Mouse (Mus musculus) liver, embryonic 15.5 days (tissue): Measurements from ENCODE around the gene Aldh1l1. TPM values are rescaled to one million over a fixed set of nuclear protein-coding genes. Genes with fewer than 3 reads are reported as not detected.
A peak's percentile ranks its signal among the peaks of the same experiment; 100 is the strongest.

ENCODE experiments used
- ATAC-seq: fragments of 200-750 bp; cut with Nextera tagmentation; 2 replicates; pipeline ENCODE4 v1.8.0; 2017; ENCODE audit warnings: moderate number of reproducible peaks, mild to moderate bottlenecking, moderate library complexity; ENCODE audit not compliant: insufficient read depth
- H3K27ac ChIP-seq: fragments of 300-500 bp; sonication (generic); replicated peaks from 2 replicates; pipeline ENCODE4 v1.5.1; 2015; ENCODE audit warnings: mild to moderate bottlenecking, inconsistent platforms
- H3K27me3 ChIP-seq: fragments of 300-500 bp; sonication (generic); 2 replicates; pipeline ENCODE4 v1.6.1; 2015; ENCODE audit warnings: mild to moderate bottlenecking, inconsistent platforms
- H3K36me3 ChIP-seq: fragments of 300-500 bp; sonication (generic); replicated peaks from 2 replicates; pipeline ENCODE4 v1.6.1; 2015; ENCODE audit warnings: moderate library complexity, mild to moderate bottlenecking, inconsistent platforms
- H3K4me1 ChIP-seq: fragments of 300-500 bp; sonication (generic); replicated peaks from 2 replicates; pipeline ENCODE4 v1.6.1; 2015; ENCODE audit warnings: inconsistent platforms
- H3K4me2 ChIP-seq: fragments of 300-500 bp; sonication (generic); 2 replicates; pipeline ENCODE4 v1.6.1; 2015; ENCODE audit warnings: moderate library complexity, mild to moderate bottlenecking, inconsistent platforms
- H3K4me3 ChIP-seq: fragments of 300-500 bp; sonication (generic); replicated peaks from 2 replicates; pipeline ENCODE4 v1.5.1; 2015; ENCODE audit warnings: mild to moderate bottlenecking, inconsistent platforms
- H3K9ac ChIP-seq: fragments of 300-500 bp; sonication (generic); 2 replicates; pipeline ENCODE4 v1.6.1; 2015; ENCODE audit warnings: moderate library complexity, mild to moderate bottlenecking, inconsistent platforms
- H3K9me3 ChIP-seq: fragments of 300-500 bp; sonication (generic); replicated peaks from 2 replicates; pipeline ENCODE4 v1.6.1; 2016; ENCODE audit warnings: inconsistent platforms
- WGBS: fragments of 180-500 bp; shearing (Covaris S2); methylation state at CpG from one replicate; pipeline ENCODE4 v1.1.7; 2015; ENCODE audit warnings: mixed read lengths; ENCODE audit not compliant: insufficient replicate concordance; 5-methylcytosine and 5-hydroxymethylcytosine counted together
- polyA plus RNA-seq: library from polyadenylated mRNA; unstranded; fragments of >200 nt; fragmentation: Nextera tagmentation; extraction: Ambion mirVana; gene quantifications from 2 replicates; pipeline ENCODE4 v1.2.1, GENCODE M21; 2015

The Aldh1l1 gene
- polyA plus RNA-seq, 1 experiment from 2014 or later, result 32.1 TPM

DNA sequence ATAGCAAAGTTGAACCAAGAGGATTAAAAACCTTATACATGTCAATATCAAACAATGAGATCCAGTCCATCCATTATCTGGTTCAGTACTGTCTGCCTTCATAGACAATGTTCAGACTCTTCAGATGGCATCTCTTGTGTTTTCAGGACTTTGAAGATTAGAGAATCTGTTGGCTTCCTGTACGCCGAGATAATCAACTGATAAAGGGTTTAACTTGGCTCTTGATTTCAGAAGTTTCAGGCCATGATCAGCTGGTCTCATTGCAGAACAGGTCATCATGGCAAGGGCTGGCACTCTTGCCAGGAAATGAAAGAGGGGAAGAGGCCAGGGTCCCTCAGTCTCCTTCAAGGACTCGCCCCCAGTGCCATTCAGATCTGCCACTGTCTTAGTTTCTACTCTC lies 3.3 kb downstream of the Aldh1l1 start:
- Histone ChIP-seq H3K4me3 (no peak overlapping the region), H3K27ac (no peak overlapping the region), H3K36me3 (no peaks in the 10 kb centered on the region), H3K27me3 (no peaks in the 10 kb centered on the region), H3K9me3 (no peaks in the 10 kb centered on the region), H3K4me1 (peaks cover 3% of the 10 kb centered on the region; the same call in 1 of the 2 replicates), H3K9ac (no peak overlapping the region), H3K4me2 (no peak overlapping the region)
- WGBS, result 57% methylated on average over 3 of the region's 3 CpGs
- no peak for ATAC-seq

DNA sequence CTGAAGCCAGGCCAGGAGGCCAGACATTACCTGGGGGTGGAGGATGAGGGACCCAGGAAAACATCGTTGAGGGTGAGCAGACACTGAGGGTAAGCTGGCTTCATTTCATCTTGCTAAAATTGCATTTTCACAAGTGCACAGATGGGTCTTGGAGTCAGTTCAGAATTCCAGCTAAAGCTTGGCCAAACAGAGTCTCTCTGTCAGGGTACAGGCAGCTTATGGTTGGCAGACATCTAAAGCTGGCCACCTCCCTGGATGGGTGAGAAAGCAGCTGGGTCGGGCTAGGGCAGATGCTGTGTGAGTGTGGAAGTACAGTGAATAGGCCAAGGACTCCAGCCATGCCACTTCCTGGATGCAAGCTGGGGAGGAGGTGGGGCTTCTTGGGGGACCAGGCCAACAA lies 4.7 kb downstream of the Aldh1l1 start:
- H3K27ac ChIP-seq, result no peak overlapping the region
- no peak overlapping the region for H3K4me2 ChIP-seq
- no peak overlapping the region for H3K4me3 ChIP-seq
- H3K9ac ChIP-seq, result no peak overlapping the region
- H3K4me1 ChIP-seq, result peaks cover 3% of the 10 kb centered on the region; the same call in 1 of the 2 replicates
- no peaks in the 10 kb centered on the region for H3K36me3 ChIP-seq
- no peak for ATAC-seq
- H3K9me3 ChIP-seq, result no peaks in the 10 kb centered on the region
- WGBS, result 49% methylated on average over 2 of the region's 2 CpGs
- no peaks in the 10 kb centered on the region for H3K27me3 ChIP-seq

DNA sequence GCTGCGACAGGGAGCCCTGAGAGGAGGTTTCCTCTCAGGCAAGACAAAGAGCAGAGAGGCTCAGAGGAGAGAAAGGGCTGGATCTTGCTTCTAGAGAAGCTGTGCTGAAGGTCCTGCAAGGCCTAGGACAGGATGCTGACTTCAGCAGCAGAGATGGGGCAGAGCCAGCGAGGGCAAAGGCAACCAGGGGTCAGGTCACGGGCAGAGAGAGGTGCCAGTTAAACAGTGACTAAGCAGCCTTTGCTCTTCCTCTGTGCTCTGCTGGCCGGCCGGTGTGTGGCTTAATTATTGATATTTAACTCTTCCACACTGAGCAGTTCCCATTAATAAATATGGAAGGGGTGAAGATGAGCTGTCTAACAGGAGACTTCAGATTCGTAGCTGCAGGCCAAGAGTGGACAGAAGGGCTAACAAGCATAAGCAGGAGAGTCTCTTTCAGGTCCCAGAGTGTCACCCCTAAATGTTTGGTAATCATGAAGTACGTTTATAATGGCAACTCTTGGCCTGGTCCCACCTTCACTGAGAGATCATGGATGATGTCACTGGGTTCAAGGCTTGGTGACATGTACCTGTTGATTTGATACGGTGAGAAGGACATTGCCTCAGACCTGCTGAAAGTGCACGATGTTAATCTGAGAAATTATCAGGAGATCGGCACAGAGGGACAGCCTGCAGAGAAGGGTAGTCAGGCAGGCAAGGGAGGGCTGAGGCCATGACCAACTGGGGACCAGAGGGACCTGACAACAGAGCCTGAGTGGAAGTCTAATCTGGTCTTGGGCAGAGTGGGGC lies 5.9 kb downstream of the Aldh1l1 start:
- no peak overlapping the region for H3K4me2 ChIP-seq
- ATAC-seq, result peak; percentile 79
- no peak overlapping the region for H3K4me3 ChIP-seq
- H3K27me3 ChIP-seq, result no peaks in the 10 kb centered on the region
- no peak overlapping the region for H3K9ac ChIP-seq
- 48% methylated on average over 10 of the region's 10 CpGs for WGBS
- no peaks in the 10 kb centered on the region for H3K9me3 ChIP-seq
- H3K36me3 ChIP-seq, result no peaks in the 10 kb centered on the region
- peaks cover 3% of the 10 kb centered on the region; the same call in 1 of the 2 replicates for H3K4me1 ChIP-seq
- peak overlapping the region; percentile 51 for H3K27ac ChIP-seq

DNA sequence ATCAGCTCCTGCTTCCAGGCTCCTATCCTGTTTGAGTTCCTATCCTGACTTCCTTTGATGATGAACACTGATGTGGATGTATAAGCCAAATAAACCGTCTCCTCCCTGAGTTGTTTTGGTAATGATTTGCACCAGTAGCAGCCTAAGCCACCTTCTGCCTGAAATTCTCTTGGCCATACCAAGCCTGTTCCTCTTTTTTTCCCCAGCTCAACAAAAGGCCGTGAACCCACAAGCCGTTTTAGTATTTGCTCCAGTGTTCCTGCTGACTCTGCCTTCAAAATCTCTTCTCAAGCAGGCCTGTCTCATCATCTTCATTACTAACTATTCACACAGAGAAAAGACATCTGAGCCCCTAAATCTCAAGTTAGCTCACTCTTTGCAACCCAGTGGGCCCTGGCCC lies 7.9 kb downstream of the Aldh1l1 start:
- no peak overlapping the region for H3K27ac ChIP-seq
- ATAC-seq, result no peak
- H3K4me2 ChIP-seq, result no peak overlapping the region
- H3K4me1 ChIP-seq, result peaks cover 3% of the 10 kb centered on the region; the same call in 1 of the 2 replicates
- no peaks in the 10 kb centered on the region for H3K36me3 ChIP-seq
- WGBS, result 30% methylated on average over 3 of the region's 3 CpGs
- H3K27me3 ChIP-seq, result no peaks in the 10 kb centered on the region
- no peak overlapping the region for H3K9ac ChIP-seq
- H3K9me3 ChIP-seq, result no peaks in the 10 kb centered on the region
- H3K4me3 ChIP-seq, result no peak overlapping the region

DNA sequence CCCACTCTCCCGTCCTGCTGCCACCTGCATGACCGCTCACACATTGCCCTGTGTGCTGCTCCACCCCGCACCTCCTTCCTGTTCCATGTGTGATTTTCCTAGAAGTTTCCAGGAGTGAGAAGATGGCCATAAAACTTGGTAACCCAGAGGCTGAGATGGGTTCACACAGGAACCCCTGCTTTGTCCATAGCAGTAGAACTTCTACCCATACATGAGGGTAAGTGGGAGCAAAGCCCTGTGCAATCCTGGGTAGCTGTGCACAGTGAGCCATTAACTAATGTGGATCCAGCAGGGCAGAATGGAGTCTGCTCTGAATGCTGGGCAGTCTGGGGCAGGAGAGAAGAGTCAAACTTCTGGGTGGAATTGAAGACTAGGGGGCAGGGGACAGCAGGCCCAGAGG lies 8.3 kb downstream of the Aldh1l1 start:
- no peak for ATAC-seq
- H3K4me2 ChIP-seq, result no peak overlapping the region
- H3K9ac ChIP-seq, result no peak overlapping the region
- no peak overlapping the region for H3K4me3 ChIP-seq
- H3K4me1 ChIP-seq, result peaks cover 3% of the 10 kb centered on the region; the same call in 1 of the 2 replicates
- H3K9me3 ChIP-seq, result no peaks in the 10 kb centered on the region
- H3K36me3 ChIP-seq, result no peaks in the 10 kb centered on the region
- 72% methylated on average over 3 of the region's 3 CpGs for WGBS
- H3K27me3 ChIP-seq, result no peaks in the 10 kb centered on the region
- no peak overlapping the region for H3K27ac ChIP-seq

DNA sequence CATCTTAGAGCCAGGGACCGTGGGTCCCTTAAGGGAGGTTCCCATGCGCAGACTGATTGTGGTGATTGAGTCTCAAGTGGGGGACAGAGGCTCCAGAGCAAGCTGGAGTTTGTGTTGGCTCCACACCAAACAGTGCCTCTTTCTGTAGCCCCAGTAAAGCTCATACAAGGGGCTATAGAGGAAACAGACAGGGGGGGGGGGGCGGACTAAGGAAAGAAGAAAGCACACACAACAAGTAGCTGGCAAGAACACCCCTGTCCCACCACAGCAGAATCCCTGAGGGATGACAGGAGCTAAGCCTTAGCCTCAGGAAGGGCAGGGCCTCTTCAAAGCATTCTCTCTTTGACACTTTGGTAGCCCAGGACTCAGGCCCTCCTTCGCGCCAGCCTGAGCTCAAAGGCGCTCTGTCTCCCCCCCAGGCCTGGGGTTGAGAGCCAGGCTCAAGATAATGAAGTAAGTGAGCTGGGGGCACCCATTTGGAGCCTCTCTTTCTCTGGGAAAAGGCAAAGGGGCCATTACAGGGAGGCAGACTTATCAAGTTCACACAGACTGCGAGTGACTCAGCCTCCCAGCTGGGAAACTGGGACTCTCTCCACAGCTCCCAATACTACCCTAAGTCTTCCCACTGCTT lies 9.2 kb downstream of the Aldh1l1 start:
- Histone ChIP-seq H3K36me3 (no peaks in the 10 kb centered on the region), H3K4me1 (peaks cover 3% of the 10 kb centered on the region; the same call in 1 of the 2 replicates), H3K4me3 (no peak overlapping the region), H3K9ac (no peak overlapping the region), H3K27me3 (no peaks in the 10 kb centered on the region), H3K4me2 (no peak overlapping the region), H3K9me3 (no peaks in the 10 kb centered on the region), H3K27ac (no peak overlapping the region)
- no peak for ATAC-seq
- 59% methylated on average over 7 of the region's 7 CpGs for WGBS

DNA sequence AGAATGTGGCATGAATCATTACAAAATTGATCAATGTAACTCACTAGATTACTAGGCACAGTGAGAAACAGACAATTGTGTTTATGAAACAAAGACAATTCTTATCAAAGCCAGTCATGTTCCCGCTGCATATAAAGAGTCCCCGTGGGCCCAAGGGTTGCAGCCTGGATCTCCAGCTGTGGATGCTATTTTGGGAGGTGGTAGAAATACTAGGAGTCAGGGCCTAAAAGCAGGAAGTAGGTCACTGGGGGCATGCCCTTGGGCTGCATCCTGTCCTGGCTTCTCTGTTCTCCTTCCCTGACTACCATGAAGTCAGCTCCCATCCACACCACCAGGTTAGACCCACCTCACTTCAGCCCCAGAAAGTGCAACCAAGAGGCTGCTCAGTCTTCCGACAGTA lies 10.0 kb downstream of the Aldh1l1 start:
- H3K9ac ChIP-seq, result no peak overlapping the region
- no peaks in the 10 kb centered on the region for H3K9me3 ChIP-seq
- H3K36me3 ChIP-seq, result no peaks in the 10 kb centered on the region
- no peak overlapping the region for H3K4me2 ChIP-seq
- WGBS, result 50% methylated on average over 3 of the region's 3 CpGs
- no peak overlapping the region for H3K27ac ChIP-seq
- peaks cover 3% of the 10 kb centered on the region; the same call in 1 of the 2 replicates for H3K4me1 ChIP-seq
- H3K4me3 ChIP-seq, result no peak overlapping the region
- no peaks in the 10 kb centered on the region for H3K27me3 ChIP-seq
- no peak for ATAC-seq

DNA sequence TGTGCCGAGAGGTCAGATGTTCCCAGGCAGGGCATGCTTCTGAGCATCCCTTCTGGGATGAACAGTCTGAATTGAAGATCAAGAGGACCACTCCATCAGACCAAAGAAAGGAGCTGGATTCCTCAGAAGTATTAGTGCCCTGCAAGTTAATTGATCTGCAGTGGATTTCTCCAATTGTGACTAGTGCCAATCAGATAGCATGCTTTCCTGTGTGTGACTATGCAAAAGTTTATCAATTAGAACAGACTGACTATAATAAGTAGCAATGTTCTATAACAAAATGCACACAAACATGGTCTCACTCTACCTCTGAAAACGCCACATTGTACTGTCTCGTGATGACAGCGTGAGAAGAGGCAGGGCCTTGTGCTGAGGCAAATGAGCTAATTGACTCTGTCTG lies 13.3 kb downstream of the Aldh1l1 start:
- no peak overlapping the region for H3K9ac ChIP-seq
- H3K27me3 ChIP-seq, result no peaks in the 10 kb centered on the region
- H3K36me3 ChIP-seq, result no peaks in the 10 kb centered on the region
- no peaks in the 10 kb centered on the region for H3K9me3 ChIP-seq
- no peak for ATAC-seq
- 48% methylated on average over 4 of the region's 4 CpGs for WGBS
- peaks cover under 1% of the 10 kb centered on the region; the same call in 1 of the 2 replicates for H3K4me1 ChIP-seq
- no peak overlapping the region for H3K4me3 ChIP-seq
- no peak overlapping the region for H3K4me2 ChIP-seq
- no peak overlapping the region for H3K27ac ChIP-seq

DNA sequence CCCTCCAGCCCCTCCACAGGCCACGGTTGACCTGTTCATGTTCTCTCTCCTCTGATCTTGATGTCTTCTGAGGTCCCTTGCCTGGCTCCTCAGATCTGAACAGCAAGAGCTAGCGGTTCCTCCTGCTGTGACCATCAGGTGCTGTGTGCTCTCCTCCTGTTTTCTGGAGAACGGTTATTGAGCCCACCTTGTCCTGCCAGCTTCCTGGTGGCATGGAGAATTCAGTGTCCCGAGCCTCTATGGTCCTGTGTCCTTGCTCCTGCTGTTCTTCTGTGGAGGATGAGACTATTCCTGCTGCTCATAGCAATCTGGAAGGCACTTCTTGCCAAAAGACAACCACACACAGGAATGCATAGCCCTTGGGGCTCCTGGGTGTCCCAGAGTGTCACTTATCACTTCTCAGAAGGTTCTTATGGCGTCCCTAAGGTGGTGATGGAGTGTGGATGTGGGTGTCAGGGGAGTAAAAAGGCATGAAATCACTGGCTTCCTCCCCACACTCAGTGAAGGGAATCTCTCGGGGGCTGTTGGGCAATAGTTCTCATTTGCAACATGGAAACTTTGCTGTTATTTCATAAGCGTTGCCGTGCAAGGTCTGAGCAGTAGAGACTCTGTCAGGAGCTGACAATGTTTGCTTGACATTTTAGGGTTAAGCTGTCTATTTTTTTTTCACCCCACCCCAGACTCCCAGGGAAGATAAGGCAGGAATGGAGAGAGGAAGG lies 15.2 kb downstream of the Aldh1l1 start:
- no peak overlapping the region for H3K27ac ChIP-seq
- WGBS, result 46% methylated on average over 8 of the region's 8 CpGs
- H3K4me3 ChIP-seq, result no peak overlapping the region
- no peaks in the 10 kb centered on the region for H3K36me3 ChIP-seq
- H3K9ac ChIP-seq, result no peak overlapping the region
- no peak overlapping the region for H3K4me2 ChIP-seq
- H3K27me3 ChIP-seq, result no peaks in the 10 kb centered on the region
- ATAC-seq, result no peak
- no peaks in the 10 kb centered on the region for H3K9me3 ChIP-seq
- 0 out of 2 replicates have a peak, but pooled peaks cover 3% of the 10 kb centered on the region for H3K4me1 ChIP-seq

DNA sequence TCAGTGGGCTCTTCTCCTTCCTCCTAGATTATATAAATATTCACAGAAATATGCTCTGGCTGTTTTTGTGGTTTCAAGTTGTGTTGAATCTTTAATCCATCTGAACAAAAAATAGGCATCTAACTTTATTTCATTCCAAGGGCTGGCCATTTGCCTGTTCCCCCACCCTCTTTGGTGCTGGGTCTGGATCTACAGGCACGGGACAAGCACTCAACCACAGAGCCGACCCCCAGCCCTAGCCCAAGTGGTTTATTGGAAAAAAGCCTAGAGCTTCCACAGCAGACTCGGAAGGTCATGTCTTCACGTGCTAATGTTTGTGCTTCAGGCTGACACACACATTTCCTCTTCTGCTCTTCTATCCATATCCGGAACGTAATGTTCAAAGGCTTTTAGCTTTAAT lies 19.7 kb downstream of the Aldh1l1 start:
- no peaks in the 10 kb centered on the region for H3K36me3 ChIP-seq
- no peak for ATAC-seq
- H3K27me3 ChIP-seq, result no peaks in the 10 kb centered on the region
- H3K9ac ChIP-seq, result no peak overlapping the region
- H3K9me3 ChIP-seq, result no peaks in the 10 kb centered on the region
- 48% methylated on average over 6 of the region's 6 CpGs for WGBS
- no peak overlapping the region for H3K4me3 ChIP-seq
- no peak overlapping the region for H3K27ac ChIP-seq
- H3K4me1 ChIP-seq, result peaks cover 21% of the 10 kb centered on the region
- no peak overlapping the region for H3K4me2 ChIP-seq

DNA sequence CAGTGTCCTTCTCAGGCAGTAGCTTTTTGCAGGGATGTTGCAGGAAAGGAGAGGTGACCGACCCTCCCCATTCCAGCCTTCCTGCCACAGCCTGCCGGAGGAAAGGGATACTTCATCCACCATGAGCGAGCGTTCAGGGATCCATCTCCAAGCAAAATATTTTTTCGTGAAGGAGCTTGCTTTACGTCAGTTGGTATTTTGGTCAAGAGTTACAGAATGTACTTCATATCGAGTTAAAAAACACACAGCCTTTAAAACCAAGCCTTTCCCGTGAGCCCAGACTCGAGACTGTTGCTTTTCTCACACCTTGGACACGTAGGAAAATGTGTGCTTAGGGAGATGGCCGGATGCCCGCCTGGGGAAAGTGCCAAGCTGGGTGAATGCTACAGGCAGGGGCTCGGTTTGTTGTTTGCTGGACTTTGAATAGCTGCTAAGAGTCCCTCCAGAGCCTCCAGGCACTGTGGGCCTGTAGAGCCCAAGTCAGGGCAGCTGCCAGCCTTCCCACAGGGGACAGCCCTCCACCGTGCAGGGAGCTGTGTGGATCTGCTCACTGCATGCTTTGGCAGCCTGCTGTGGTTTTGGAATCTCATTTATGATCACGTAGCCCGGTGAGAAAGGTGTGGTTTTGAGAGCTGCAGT lies 20.6 kb downstream of the Aldh1l1 start:
- no peaks in the 10 kb centered on the region for H3K36me3 ChIP-seq
- no peak overlapping the region for H3K9ac ChIP-seq
- WGBS, result 51% methylated on average over 16 of the region's 16 CpGs
- no peak overlapping the region; the same call in 1 of the 2 replicates for H3K27ac ChIP-seq
- H3K9me3 ChIP-seq, result no peaks in the 10 kb centered on the region
- no peak overlapping the region for H3K4me3 ChIP-seq
- H3K4me1 ChIP-seq, result peaks cover 21% of the 10 kb centered on the region
- H3K4me2 ChIP-seq, result no peak overlapping the region
- H3K27me3 ChIP-seq, result no peaks in the 10 kb centered on the region
- no peak for ATAC-seq
